Mouse (Mus musculus) myocyte (in vitro differentiated cells): ENCODE measurements around the gene Thrsp. TPM values are rescaled to one million over a fixed set of nuclear protein-coding genes. Genes with fewer than 3 reads are reported as not detected.

ENCODE experiments used
- H3K27me3 ChIP-seq: one replicate; pipeline ENCODE4 v1.6.1; 2011; ENCODE audit not compliant: control insufficient read depth, insufficient read depth, insufficient read length
- H3K36me3 ChIP-seq: one replicate; pipeline ENCODE4 v1.6.1; 2011; ENCODE audit not compliant: control insufficient read depth, insufficient read depth
- H3K4me2 ChIP-seq: one replicate; pipeline ENCODE4 v1.6.1; 2011; ENCODE audit warnings: low read depth, control low read depth
- H3K4me3 ChIP-seq: one replicate; pipeline ENCODE4 v1.5.1; 2011; ENCODE audit warnings: mild to moderate bottlenecking, control low read depth, moderate library complexity
- H3K79me2 ChIP-seq: one replicate; pipeline ENCODE4 v1.6.1; 2011; ENCODE audit not compliant: control insufficient read depth, insufficient read depth
- H3ac ChIP-seq: one replicate; pipeline ENCODE4 v1.6.1; 2011; ENCODE audit not compliant: control insufficient read depth, insufficient read length
- CEBPB ChIP-seq: IDR thresholded peaks from 2 replicates; pipeline ENCODE4 v1.6.1; 2011; ENCODE audit warnings: mild to moderate bottlenecking, moderate library complexity; ENCODE audit not compliant: poor library complexity, insufficient read depth, severe bottlenecking
- E2F4 ChIP-seq: IDR thresholded peaks from one replicate; pipeline ENCODE4 v1.6.1; 2011; ENCODE audit warnings: mild to moderate bottlenecking, control low read depth, moderate library complexity; ENCODE audit not compliant: insufficient read depth
- MAX ChIP-seq: IDR thresholded peaks from one replicate; pipeline ENCODE4 v1.6.1; 2011; ENCODE audit warnings: low read depth, mild to moderate bottlenecking, control low read depth
- MYOD1 ChIP-seq, 3 experiments: IDR thresholded peaks; one replicate each; pipeline ENCODE4 v1.6.1; 2011; ENCODE audit warnings: control low read depth in 2 of 3, low read depth in 2 of 3, mild to moderate bottlenecking in 2 of 3, moderate library complexity in 1 of 3; ENCODE audit not compliant: insufficient read length in 2 of 3, control insufficient read depth in 1 of 3
- MYOG ChIP-seq, 3 experiments: IDR thresholded peaks; one replicate each; pipeline ENCODE4 v1.6.1; 2011; ENCODE audit warnings: control low read depth in 2 of 3, low read depth in 2 of 3, mild to moderate bottlenecking in 2 of 3; ENCODE audit not compliant: insufficient read length in 2 of 3, control insufficient read depth in 1 of 3, insufficient read depth in 1 of 3
- POLR2A ChIP-seq: IDR thresholded peaks from one replicate; pipeline ENCODE4 v1.6.1; 2011; ENCODE audit warnings: low read depth, mild to moderate bottlenecking, control low read depth, moderate library complexity; ENCODE audit not compliant: insufficient read length
- POLR2AphosphoS2 ChIP-seq: IDR thresholded peaks from one replicate; pipeline ENCODE4 v1.6.1; 2011; ENCODE audit warnings: low read depth, control low read depth; ENCODE audit not compliant: insufficient read length
- REST ChIP-seq: IDR thresholded peaks from one replicate; pipeline ENCODE4 v1.6.1; 2011; ENCODE audit warnings: mild to moderate bottlenecking, control low read depth, moderate library complexity; ENCODE audit not compliant: insufficient read depth, insufficient read length
- SRF ChIP-seq: IDR thresholded peaks from one replicate; pipeline ENCODE4 v1.6.1; 2011; ENCODE audit warnings: low read depth; ENCODE audit not compliant: control insufficient read depth, insufficient read length
- TCF12 ChIP-seq: IDR thresholded peaks from one replicate; pipeline ENCODE4 v1.6.1; 2011; ENCODE audit warnings: mild to moderate bottlenecking, control low read depth; ENCODE audit not compliant: poor library complexity, insufficient read depth, severe bottlenecking
- TCF3 ChIP-seq: IDR thresholded peaks from one replicate; pipeline ENCODE4 v1.6.1; 2011; ENCODE audit warnings: low read depth, control low read depth; ENCODE audit not compliant: insufficient read length
- USF1 ChIP-seq: IDR thresholded peaks from one replicate; pipeline ENCODE4 v1.6.1; 2011; ENCODE audit warnings: low read depth, mild to moderate bottlenecking, control low read depth, moderate library complexity
- polyA plus RNA-seq: library from polyadenylated mRNA; unstranded; fragments of >200 nt; fragmentation: generic; extraction: Trizol; gene quantifications from one replicate; pipeline ENCODE4 v1.2.1, GENCODE M21; 2012; ENCODE audit warnings: missing spikeins

Gene Thrsp
- polyA plus RNA-seq, 1 experiment: 0.02 TPM

DNA sequence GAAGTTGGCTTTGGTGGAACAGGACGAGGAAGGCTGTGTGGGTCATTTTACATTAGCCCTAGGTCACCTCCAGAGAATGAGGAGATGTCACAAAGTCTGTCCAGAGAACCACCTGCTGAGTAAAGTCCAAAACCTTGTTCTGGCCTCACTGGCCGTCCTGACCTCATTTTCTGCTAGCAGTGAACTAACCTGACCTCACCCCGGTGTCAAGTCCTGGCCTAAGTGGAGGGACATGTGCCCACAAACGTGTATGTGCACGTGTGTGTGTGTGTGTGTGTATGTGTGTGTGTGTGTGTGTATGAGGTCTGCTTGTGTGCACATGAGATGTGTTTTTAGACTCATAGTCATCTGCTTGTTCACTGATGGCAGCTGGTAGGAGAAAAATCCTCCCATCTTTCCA is 6.2 kb upstream of the Thrsp start:
- Histone ChIP-seq H3K79me2 (no peaks in the 10 kb centered on the region), H3ac (no peak overlapping the region), H3K27me3 (no peaks in the 10 kb centered on the region), H3K4me3 (no peak overlapping the region), H3K36me3 (no peaks in the 10 kb centered on the region), H3K4me2 (no peak overlapping the region)
- TF ChIP-seq MYOG (IDR thresholded peaks at IDR 0.05; ENCODE audit: control insufficient read depth in 1 of 3, insufficient read depth in 1 of 3, insufficient read length in 2 of 3, low read depth in 2 of 3) (no peak), TCF3 (no peak), SRF (no peak), POLR2AphosphoS2 (no peak), REST (no peak), E2F4 (no peak), USF1 (no peak), TCF12 (no peak), MYOD1 (IDR thresholded peaks at IDR 0.05; ENCODE audit: control insufficient read depth in 1 of 3, insufficient read length in 2 of 3, low read depth in 2 of 3) (no peak), CEBPB (no peak), MAX (no peak), POLR2A (no peak)

DNA sequence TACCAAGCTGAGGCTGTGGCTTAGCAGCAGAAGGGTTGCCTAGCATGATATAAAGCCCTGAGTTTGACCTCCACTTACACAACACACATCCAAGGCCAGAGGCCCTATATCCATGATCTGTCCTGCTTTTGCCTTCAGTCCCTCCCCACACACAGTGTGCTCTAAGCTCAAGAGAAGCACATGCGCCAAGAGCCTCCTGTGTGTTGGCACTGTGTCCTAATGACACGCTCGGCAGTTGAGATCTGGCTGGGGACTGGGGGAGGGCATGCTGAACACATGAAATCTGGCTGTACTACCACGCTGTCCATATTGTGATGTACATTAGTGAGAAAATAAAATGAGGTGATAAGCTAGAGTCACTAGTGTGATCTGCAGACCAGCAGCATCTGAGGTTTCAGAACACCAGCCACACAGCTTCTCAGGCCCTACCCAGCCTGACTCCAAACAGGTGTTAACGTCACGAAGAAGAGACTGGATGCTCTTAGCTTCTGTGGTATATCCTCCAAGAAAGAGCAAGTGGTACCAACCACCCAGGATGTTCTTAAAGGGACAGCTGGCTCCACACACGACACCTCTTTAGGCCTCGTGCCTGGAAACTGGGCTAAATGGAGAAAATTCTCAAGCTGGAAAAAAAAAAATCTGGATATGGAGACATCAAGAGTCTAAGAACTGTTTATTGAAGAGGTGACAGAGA is 3.6 kb upstream of the Thrsp start:
- Histone ChIP-seq H3K27me3 (no peaks in the 10 kb centered on the region), H3K4me3 (no peak overlapping the region), H3K79me2 (no peaks in the 10 kb centered on the region), H3K4me2 (no peak overlapping the region), H3ac (no peak overlapping the region), H3K36me3 (no peaks in the 10 kb centered on the region)
- no peak for TF ChIP-seq REST
- no peak for TF ChIP-seq CEBPB
- no peak for TF ChIP-seq POLR2A
- TF ChIP-seq MYOD1 (IDR thresholded peaks at IDR 0.05; ENCODE audit: control insufficient read depth in 1 of 3, insufficient read length in 2 of 3, low read depth in 2 of 3): no peak
- TF ChIP-seq POLR2AphosphoS2: no peak
- no peak for TF ChIP-seq E2F4
- TF ChIP-seq SRF: no peak
- no peak for TF ChIP-seq USF1
- TF ChIP-seq MYOG (IDR thresholded peaks at IDR 0.05; ENCODE audit: control insufficient read depth in 1 of 3, insufficient read depth in 1 of 3, insufficient read length in 2 of 3, low read depth in 2 of 3): no peak
- TF ChIP-seq TCF3: no peak
- no peak for TF ChIP-seq MAX
- TF ChIP-seq TCF12: no peak

DNA sequence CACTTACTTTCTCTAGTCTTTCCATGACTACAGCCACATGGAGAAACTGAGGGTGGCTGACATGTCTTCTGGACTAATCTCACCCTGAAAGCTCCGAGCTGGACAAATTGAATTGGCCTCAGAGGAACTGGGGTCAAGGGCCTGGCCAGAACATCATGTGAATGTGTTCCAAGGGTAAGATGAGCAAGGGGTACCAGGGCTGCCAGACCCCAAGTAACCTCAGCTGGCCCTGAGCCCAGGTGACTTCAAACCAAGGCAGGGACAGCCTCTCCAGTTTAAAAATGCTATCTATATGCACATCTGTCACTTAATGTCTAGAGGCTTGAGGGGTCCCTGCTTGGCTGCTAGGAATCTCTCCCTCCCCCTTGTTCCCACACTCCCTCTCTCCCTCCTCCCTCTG is 2.9 kb upstream of the Thrsp start:
- TF ChIP-seq POLR2A: no peak
- TF ChIP-seq POLR2AphosphoS2: no peak
- TF ChIP-seq MAX: no peak
- TF ChIP-seq CEBPB: no peak
- no peak for TF ChIP-seq TCF3
- TF ChIP-seq USF1: no peak
- TF ChIP-seq MYOG (IDR thresholded peaks at IDR 0.05; ENCODE audit: control insufficient read depth in 1 of 3, insufficient read depth in 1 of 3, insufficient read length in 2 of 3, low read depth in 2 of 3): no peak
- TF ChIP-seq MYOD1 (IDR thresholded peaks at IDR 0.05; ENCODE audit: control insufficient read depth in 1 of 3, insufficient read length in 2 of 3, low read depth in 2 of 3): no peak
- no peak for TF ChIP-seq E2F4
- no peak for TF ChIP-seq TCF12
- TF ChIP-seq REST: no peak
- TF ChIP-seq SRF: no peak
- Histone ChIP-seq H3K79me2 (no peaks in the 10 kb centered on the region), H3K4me2 (no peak overlapping the region), H3K4me3 (no peak overlapping the region), H3ac (no peak overlapping the region), H3K36me3 (no peaks in the 10 kb centered on the region), H3K27me3 (no peaks in the 10 kb centered on the region)

GRCm38 (mm10) chr7:97419163-97419562 is 1.6 kb upstream of the Thrsp start:
- Histone ChIP-seq H3K79me2 (no peaks in the 10 kb centered on the region), H3K36me3 (no peaks in the 10 kb centered on the region), H3K4me3 (no peak overlapping the region), H3K27me3 (no peaks in the 10 kb centered on the region), H3ac (no peak overlapping the region), H3K4me2 (no peak overlapping the region)
- TF ChIP-seq E2F4 (no peak), MAX (no peak), SRF (no peak), REST (no peak), POLR2AphosphoS2 (no peak), MYOG (IDR thresholded peaks at IDR 0.05; ENCODE audit: control insufficient read depth in 1 of 3, insufficient read depth in 1 of 3, insufficient read length in 2 of 3, low read depth in 2 of 3) (no peak), TCF3 (no peak)

GRCm38 (mm10) chr7:97418717-97419116 is 1.2 kb upstream of the Thrsp start:
- Histone ChIP-seq H3ac (no peak overlapping the region), H3K79me2 (no peaks in the 10 kb centered on the region), H3K36me3 (no peaks in the 10 kb centered on the region), H3K4me2 (no peak overlapping the region), H3K4me3 (no peak overlapping the region), H3K27me3 (no peaks in the 10 kb centered on the region)
- no peak for TF ChIP-seq REST
- peak in 2 of 3 experiments; percentile 47 to 59 for TF ChIP-seq MYOD1 (IDR thresholded peaks at IDR 0.05; ENCODE audit: control insufficient read depth in 1 of 3, insufficient read length in 2 of 3, low read depth in 2 of 3)
- TF ChIP-seq USF1: no peak
- no peak for TF ChIP-seq E2F4
- TF ChIP-seq TCF12: no peak
- no peak for TF ChIP-seq SRF
- TF ChIP-seq POLR2AphosphoS2: no peak
- peak in 2 of 3 experiments; percentile 38 to 77 for TF ChIP-seq MYOG (IDR thresholded peaks at IDR 0.05; ENCODE audit: control insufficient read depth in 1 of 3, insufficient read depth in 1 of 3, insufficient read length in 2 of 3, low read depth in 2 of 3)
- no peak for TF ChIP-seq CEBPB
- no peak for TF ChIP-seq TCF3
- TF ChIP-seq MAX: no peak
- TF ChIP-seq POLR2A: no peak
